Mouse (Mus musculus) gastrocnemius, postnatal 14 days (tissue): Measurements from ENCODE around the gene Slc36a3. TPM values are rescaled to one million over a fixed set of nuclear protein-coding genes. Genes with fewer than 3 reads are reported as not detected.

Source experiments
- DNase-seq: peaks from one replicate; pipeline ENCODE4 v3.0.0; 2021; ENCODE audit warnings: mixed read lengths
- intact Hi-C: fragments of 180-260 bp; cut with DNase I; formaldehyde crosslinking; loops from one replicate; pipeline ENCODE4 v1.15.1; 2025; ENCODE audit warnings: low total_unique reads
- total RNA-seq, 2 experiments: library from RNA; stranded (reverse); gene quantifications; 2 replicates each; pipeline ENCODE4 v1.2.3; 2021

Slc36a3 gene
- total RNA-seq, 2 experiments from 2014 or later, result not detected

GRCm38 (mm10) chr11:55148461-55148860 lies 3.0 kb downstream of the Slc36a3 start:
- DNase-seq, result no peak
- intact Hi-C loops, result no loop called here

- no peak for DNase-seq
- intact Hi-C loops, result no loop called here
Observed at GRCm38 (mm10) chr11:55147423-55147822, 4.1 kb downstream of the Slc36a3 start.

GRCm38 (mm10) chr11:55146855-55147254 lies 4.7 kb downstream of the Slc36a3 start:
- intact Hi-C loops, result no loop called here

GRCm38 (mm10) chr11:55144011-55144410 lies 7.5 kb downstream of the Slc36a3 start:
- no peak for DNase-seq
- intact Hi-C loops, result no loop called here

More at GRCm38 (mm10) chr11:55146855-55147254, 4.7 kb downstream of the Slc36a3 start:
- no peak for DNase-seq

- intact Hi-C loops, result no loop called here
- no peak for DNase-seq
Observed at GRCm38 (mm10) chr11:55141502-55141901, 10.0 kb downstream of the Slc36a3 start.

GRCm38 (mm10) chr11:55137646-55138045 lies 13.9 kb downstream of the Slc36a3 start:
- no peak for DNase-seq
- intact Hi-C loops, result no loop called here

GRCm38 (mm10) chr11:55136770-55137547 lies 14.5 kb downstream of the Slc36a3 start:
- intact Hi-C loops, result no loop called here
- DNase-seq, result no peak

GRCm38 (mm10) chr11:55134871-55135270 lies 16.6 kb downstream of the Slc36a3 start:
- intact Hi-C loops, result no loop called here
- DNase-seq, result no peak

GRCm38 (mm10) chr11:55134407-55134806 lies 17.1 kb downstream of the Slc36a3 start:
- DNase-seq, result no peak
- intact Hi-C loops, result no loop called here

- intact Hi-C loops, result no loop called here
- DNase-seq, result no peak
Observed at GRCm38 (mm10) chr11:55133204-55133603, 18.3 kb downstream of the Slc36a3 start.

- intact Hi-C loops, result no loop called here
Observed at GRCm38 (mm10) chr11:55131946-55132345, 19.6 kb downstream of the Slc36a3 start.

GRCm38 (mm10) chr11:55131077-55131742 lies 20.3 kb downstream of the Slc36a3 start:
- no peak for DNase-seq
- intact Hi-C loops, result no loop called here

More at GRCm38 (mm10) chr11:55131946-55132345, 19.6 kb downstream of the Slc36a3 start:
- DNase-seq, result no peak

- intact Hi-C loops, result no loop called here
- DNase-seq, result no peak
Observed at GRCm38 (mm10) chr11:55128411-55128810, 23.1 kb downstream of the Slc36a3 start.

GRCm38 (mm10) chr11:55127937-55128336 lies 23.6 kb downstream of the Slc36a3 start:
- intact Hi-C loops, result no loop called here
- no peak for DNase-seq

GRCm38 (mm10) chr11:55126663-55127062 lies 24.8 kb downstream of the Slc36a3 start:
- intact Hi-C loops, result no loop called here
- no peak for DNase-seq

GRCm38 (mm10) chr11:55121430-55121829 lies 30.1 kb downstream of the Slc36a3 start:
- no peak for DNase-seq

GRCm38 (mm10) chr11:55120821-55121271 lies 30.7 kb downstream of the Slc36a3 start:
- intact Hi-C loops, result no loop called here
- DNase-seq, result no peak

More at GRCm38 (mm10) chr11:55121430-55121829, 30.1 kb downstream of the Slc36a3 start:
- intact Hi-C loops, result no loop called here

GRCm38 (mm10) chr11:55120279-55120678 lies 31.2 kb downstream of the Slc36a3 start:
- DNase-seq, result no peak
- intact Hi-C loops, result no loop called here

GRCm38 (mm10) chr11:55117031-55117430 lies 34.5 kb downstream of the Slc36a3 start:
- no peak for DNase-seq
- intact Hi-C loops, result no loop called here

- no peak for DNase-seq
- intact Hi-C loops, result no loop called here
Observed at GRCm38 (mm10) chr11:55116004-55116403, 35.5 kb downstream of the Slc36a3 start.

GRCm38 (mm10) chr11:55114291-55114690 lies 37.2 kb downstream of the Slc36a3 start:
- no peak for DNase-seq
- intact Hi-C loops, result no loop called here
